In genomic region chr12:61521501-61522147, GRCm38 (mm10) we compare ENCODE assay signal across 8 mouse cellular contexts. TPM values are rescaled to one million over a fixed set of nuclear protein-coding genes. Genes with fewer than 3 reads are reported as not detected.
DNase-seq lines count a peak whose midpoint lies in the region; ATAC-seq and TF ChIP-seq lines count a peak whose summit lies in the region.
"Had no signal": no experiment of that assay in that cellular context is flagged by ENCODE, and none has a peak within 500 bp of the region (broad histone marks: within the 10 kb centered on the region; RNA-seq: fewer than 3 reads in every experiment).

No protein-coding gene starts in this region.

- no peak for ATAC-seq in lung, embryonic 15.5 days (ENCODE audit: borderline replicate concordance, extremely low read depth, low FRiP score, low TSS enrichment)
- no peak for ATAC-seq in forebrain, embryonic 16.5 days

- no peak for TF ChIP-seq POLR2A in thymus, adult 2 months (IDR thresholded peaks at IDR 0.05; ENCODE audit: control insufficient read depth, extremely low read depth, insufficient read depth, low read length, poor library complexity)

- no peak overlapping the region for H3K27ac ChIP-seq in lung, embryonic 15.5 days
- H3K27ac ChIP-seq in forebrain, embryonic 16.5 days (ENCODE audit: low read length), result no peak overlapping the region; the same call in 1 of the 2 replicates
- no peak overlapping the region for H3K27ac ChIP-seq in limb, embryonic 10.5 days
- no peak overlapping the region for H3K27ac ChIP-seq in thymus, adult 2 months (ENCODE audit: control insufficient read depth, insufficient read depth, low read length)
- H3K27ac ChIP-seq: liver, embryonic 13.5 days had no signal

- WGBS in lung, embryonic 15.5 days, result 2% methylated on average over 20 of the region's 20 CpGs
- 2% methylated on average over 20 of the region's 20 CpGs for WGBS in forebrain, embryonic 16.5 days
- 2% methylated on average over 20 of the region's 20 CpGs for WGBS in limb, embryonic 10.5 days
- WGBS in thymus, adult 2 months, result 16% methylated on average over 20 of the region's 20 CpGs

- no peaks in the 10 kb centered on the region for H3K36me3 ChIP-seq in lung, embryonic 15.5 days
- H3K36me3 ChIP-seq in forebrain, embryonic 16.5 days (ENCODE audit: control insufficient read depth, insufficient read depth), result no peaks in the 10 kb centered on the region
- no peaks in the 10 kb centered on the region for H3K36me3 ChIP-seq in limb, embryonic 10.5 days
- no peaks in the 10 kb centered on the region for H3K36me3 ChIP-seq in thymus, adult 2 months (ENCODE audit: control insufficient read depth, insufficient read depth, low read length)
- H3K36me3 ChIP-seq: liver, embryonic 13.5 days had no signal

- H3K4me2 ChIP-seq in lung, embryonic 15.5 days, result 0 out of 2 replicates have a peak overlapping the region, but pooled peaks have one; percentile 28
- peak overlapping the region; percentile 85 for H3K4me2 ChIP-seq in forebrain, embryonic 16.5 days (ENCODE audit: low read length)

- peaks cover 52% of the 10 kb centered on the region for H3K27me3 ChIP-seq in lung, embryonic 15.5 days
- 0 out of 2 replicates have a peak, but pooled peaks cover 3% of the 10 kb centered on the region for H3K27me3 ChIP-seq in forebrain, embryonic 16.5 days (replicated peaks; ENCODE audit: control insufficient read depth, insufficient read depth, low read length)
- H3K27me3 ChIP-seq in limb, embryonic 10.5 days (ENCODE audit: low read depth, poor library complexity, severe bottlenecking), result peaks cover 61% of the 10 kb centered on the region
- no peaks in the 10 kb centered on the region; the same call in 1 of the 2 replicates for H3K27me3 ChIP-seq in thymus, adult 2 months (ENCODE audit: control insufficient read depth, insufficient read depth, low read length)

- no peak for TF ChIP-seq CTCF in thymus, adult 2 months (IDR thresholded peaks at IDR 0.05; ENCODE audit: borderline replicate concordance, control insufficient read depth, extremely low read depth, insufficient read depth, low read length, poor library complexity)

- no peak overlapping the region for H3K4me3 ChIP-seq in lung, embryonic 15.5 days
- H3K4me3 ChIP-seq in forebrain, embryonic 16.5 days (replicated peaks; ENCODE audit: low read length), result peak overlapping the region; percentile 57
- peak overlapping the region; percentile 39 for H3K4me3 ChIP-seq in limb, embryonic 10.5 days
- H3K4me3 ChIP-seq in thymus, adult 2 months (ENCODE audit: control insufficient read depth, insufficient read depth, low read length), result no peak overlapping the region
- H3K4me3 ChIP-seq: liver, embryonic 13.5 days had no signal

- H3K9ac ChIP-seq in lung, embryonic 15.5 days, result no peak overlapping the region
- peak overlapping the region; percentile 36; the same call in 1 of the 2 replicates for H3K9ac ChIP-seq in forebrain, embryonic 16.5 days (replicated peaks; ENCODE audit: low read depth, low read length)
- H3K9ac ChIP-seq: liver, embryonic 13.5 days had no signal

- no peaks in the 10 kb centered on the region for H3K9me3 ChIP-seq in lung, embryonic 15.5 days
- no peaks in the 10 kb centered on the region for H3K9me3 ChIP-seq in forebrain, embryonic 16.5 days (ENCODE audit: control insufficient read depth, low read length)
- no peaks in the 10 kb centered on the region for H3K9me3 ChIP-seq in limb, embryonic 10.5 days (replicated peaks)
- H3K9me3 ChIP-seq: liver, embryonic 13.5 days had no signal

- no peak for DNase-seq in lung, postnatal 25 days (ENCODE audit: low spot score)
- peak; percentile 56 for DNase-seq in limb, embryonic 10.5 days (ENCODE audit: low spot score)
- peak; percentile 51 for DNase-seq in right cerebral cortex, postnatal 25 days
- no peak for DNase-seq in adrenal gland, postnatal 4 days (ENCODE audit: low spot score in 2 of 2)
- DNase-seq in thymus, adult 2 months, result no peak
- DNase-seq: liver, embryonic 13.5 days had no signal

- peaks cover 17% of the 10 kb centered on the region; the same call in 1 of the 2 replicates for H3K4me1 ChIP-seq in lung, embryonic 15.5 days
- peaks cover 15% of the 10 kb centered on the region for H3K4me1 ChIP-seq in forebrain, embryonic 16.5 days (replicated peaks; ENCODE audit: control insufficient read depth, insufficient read depth, low read length)
- H3K4me1 ChIP-seq in limb, embryonic 10.5 days, result peaks cover 29% of the 10 kb centered on the region
- H3K4me1 ChIP-seq in thymus, adult 2 months (replicated peaks; ENCODE audit: control insufficient read depth, insufficient read depth, low read length), result no peaks in the 10 kb centered on the region
- H3K4me1 ChIP-seq: liver, embryonic 13.5 days had no signal

RNA-seq across cellular contexts. Expression of gene Lrfn5, which starts 1.3 kb away (rescaled TPM):
- polyA plus RNA-seq in lung, embryonic 15.5 days (2015; fragmentation: Nextera tagmentation; extraction: Ambion mirVana), result 0.17 and 0.60 TPM in 2 replicates
- 65.9 and 82.2 TPM in 2 replicates for polyA plus RNA-seq in forebrain, embryonic 16.5 days (2015; fragmentation: Nextera tagmentation; extraction: Ambion mirVana)
- 0.28 and 0.56 TPM in 2 replicates for polyA plus RNA-seq in limb, embryonic 10.5 days (2016; fragmentation: Nextera tagmentation; extraction: Ambion mirVana)
- under 1 TPM; 0.50 to 0.93 TPM for total RNA-seq in adrenal gland, postnatal 4 days (2021)
- not detected in 2 replicates for polyA plus RNA-seq in thymus, adult 2 months (2012; rRNA removed)

Comparison
In these comparisons a context has a peak if more than half of its experiments do, and no peak if none do; other contexts are left out.
1. H3K4me3 ChIP-seq: peak in forebrain, embryonic 16.5 days (single experiment) and limb, embryonic 10.5 days (single experiment); none in lung, embryonic 15.5 days (single experiment) and thymus, adult 2 months (single experiment).
2. DNase-seq: peak in limb, embryonic 10.5 days (single experiment) and right cerebral cortex, postnatal 25 days (single experiment); none in lung, postnatal 25 days (single experiment), adrenal gland, postnatal 4 days (0 of 2) and thymus, adult 2 months (single experiment).
3. RNA of gene Lrfn5, which starts 1.3 kb away (polyA plus RNA-seq): 65.9 to 82.2 TPM in forebrain, embryonic 16.5 days; 0.28 to 0.56 TPM in limb, embryonic 10.5 days, 0.17 to 0.60 TPM in lung, embryonic 15.5 days and not detected in thymus, adult 2 months; every median in the first group is over 10 times any median in the second.